Mouse (Mus musculus) E14TG2a.4 (cell line): ENCODE data around the gene Ncoa1.

Source experiments
- CTCF ChIP-seq: conservative IDR thresholded peaks from 2 replicates; pipeline ENCODE4 v1.5.1; 2014; ENCODE audit warnings: low read length
- NANOG ChIP-seq: IDR thresholded peaks from 2 replicates; pipeline ENCODE4 v1.6.1; 2014; ENCODE audit warnings: borderline replicate concordance, low read length, mixed read lengths
- POU5F1 ChIP-seq: IDR thresholded peaks from 2 replicates; pipeline ENCODE4 v1.6.1; 2014; ENCODE audit warnings: low read length, borderline replicate concordance

DNA sequence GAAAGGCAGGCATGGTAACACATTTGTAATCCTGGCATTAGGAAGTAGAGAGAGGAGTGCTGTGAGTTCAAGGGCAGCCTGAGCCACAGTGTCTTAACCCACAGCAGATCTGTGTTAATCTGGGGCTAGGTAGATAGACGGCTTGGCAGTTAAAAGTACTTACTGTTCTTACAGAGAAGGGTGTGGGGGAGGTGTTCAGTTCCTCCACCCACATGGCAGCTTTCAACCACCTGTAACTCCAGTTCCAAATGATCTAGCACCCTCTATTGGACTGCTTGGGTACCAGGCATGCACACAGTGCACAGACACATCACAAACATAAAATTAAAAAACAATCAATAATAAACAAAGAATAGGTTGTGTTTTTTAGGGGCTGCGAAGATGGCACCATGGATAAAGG, 84.4 kb downstream of the Ncoa1 start:
- TF ChIP-seq CTCF = peak; percentile 67
- no peak for TF ChIP-seq NANOG
- no peak for TF ChIP-seq POU5F1
